Mouse (Mus musculus) thymus, adult 2 months (tissue): Measurements from ENCODE around the gene Golgb1. TPM values are rescaled to one million over a fixed set of nuclear protein-coding genes. Genes with fewer than 3 reads are reported as not detected.

Experiments used
- DNase-seq: peaks from one replicate; pipeline ENCODE4 v3.0.0; 2021
- H3K27ac ChIP-seq: fragments of 200-500 bp; 2 replicates; pipeline ENCODE4 v1.5.1; 2012; ENCODE audit warnings: low read length, control low read depth; ENCODE audit not compliant: control insufficient read depth, insufficient read depth
- H3K27me3 ChIP-seq: fragments of 200-500 bp; 2 replicates; pipeline ENCODE4 v1.6.1; 2012; ENCODE audit warnings: mild to moderate bottlenecking, low read length, moderate library complexity, mixed read lengths; ENCODE audit not compliant: control insufficient read depth, insufficient read depth
- H3K36me3 ChIP-seq: fragments of 200-500 bp; 2 replicates; pipeline ENCODE4 v1.6.1; 2012; ENCODE audit warnings: mild to moderate bottlenecking, low read length, moderate library complexity; ENCODE audit not compliant: control insufficient read depth, insufficient read depth
- H3K4me1 ChIP-seq: fragments of 200-500 bp; replicated peaks from 2 replicates; pipeline ENCODE4 v1.6.1; 2012; ENCODE audit warnings: low read length; ENCODE audit not compliant: control insufficient read depth, insufficient read depth
- H3K4me3 ChIP-seq: fragments of 200-500 bp; 2 replicates; pipeline ENCODE4 v1.5.1; 2012; ENCODE audit warnings: mild to moderate bottlenecking, low read length, control low read depth, moderate library complexity; ENCODE audit not compliant: control insufficient read depth, insufficient read depth
- CTCF ChIP-seq: fragments of 200-500 bp; IDR thresholded peaks from 2 replicates; pipeline ENCODE4 v1.5.1; 2012; ENCODE audit warnings: mild to moderate bottlenecking, control low read depth, low read length, moderate library complexity, borderline replicate concordance; ENCODE audit not compliant: control insufficient read depth, poor library complexity, insufficient read depth; ENCODE audit errors: extremely low read depth
- POLR2A ChIP-seq: fragments of 200-500 bp; IDR thresholded peaks from 2 replicates; pipeline ENCODE4 v1.6.1; 2012; ENCODE audit warnings: mild to moderate bottlenecking, low read length, control low read depth, moderate library complexity; ENCODE audit not compliant: control insufficient read depth, poor library complexity, insufficient read depth; ENCODE audit errors: extremely low read depth
- WGBS: fragments of 180-500 bp; shearing (Covaris S2); methylation state at CpG from one replicate; pipeline ENCODE4 v1.1.7; 2018; 5-methylcytosine and 5-hydroxymethylcytosine counted together
- polyA plus RNA-seq: library from polyadenylated mRNA; depleted of rRNA; stranded (reverse); fragments of >200 nt; gene quantifications from 2 replicates; pipeline ENCODE4 v1.2.3, GENCODE M21; 2012

Gene Golgb1
- polyA plus RNA-seq, 1 experiment, result 47.6 TPM

GRCm38 (mm10) chr16:36946459-36947159 lies 71.7 kb downstream of the Golgb1 start:
- H3K4me1 ChIP-seq, result no peaks in the 10 kb centered on the region; the same call in 1 of the 2 replicates

DNA sequence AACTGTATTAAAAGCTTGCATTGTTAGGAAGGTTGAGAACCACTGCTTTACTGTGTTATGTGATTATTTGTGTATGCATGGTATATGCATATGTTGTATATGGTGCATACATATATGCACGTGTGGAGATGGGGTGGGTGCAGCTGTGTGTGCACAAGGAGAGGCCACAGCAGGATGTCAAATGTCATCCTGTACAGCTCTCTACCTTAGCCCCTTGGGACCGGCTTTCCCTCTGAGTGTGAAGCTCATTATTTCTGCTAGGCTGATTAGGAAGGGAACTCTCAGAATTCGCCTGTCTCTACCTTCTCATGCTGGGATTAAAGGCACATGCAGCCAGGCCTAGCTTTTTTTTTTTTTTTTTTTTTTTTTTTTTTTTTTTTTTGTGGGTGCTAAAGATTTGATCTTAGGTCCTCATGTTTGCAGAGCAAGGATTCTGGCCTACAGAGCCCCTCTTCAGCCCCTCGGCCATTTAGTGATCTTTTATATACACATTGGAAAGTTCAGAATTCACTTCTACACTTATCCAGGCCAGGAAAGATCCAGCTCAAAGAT lies 72.8 kb downstream of the Golgb1 start:
- DNase-seq, result no peak
- Histone ChIP-seq H3K4me1 (no peaks in the 10 kb centered on the region), H3K4me3 (no peak overlapping the region), H3K27ac (no peak overlapping the region), H3K36me3 (peaks cover 32% of the 10 kb centered on the region), H3K27me3 (no peaks in the 10 kb centered on the region)
- TF ChIP-seq CTCF (no peak), POLR2A (no peak)
- 91% methylated on average over 4 of the region's 4 CpGs for WGBS

More at GRCm38 (mm10) chr16:36946459-36947159, 71.7 kb downstream of the Golgb1 start:
- peaks cover 36% of the 10 kb centered on the region for H3K36me3 ChIP-seq
- TF ChIP-seq POLR2A, result no peak
- no peak for TF ChIP-seq CTCF
- no peaks in the 10 kb centered on the region for H3K27me3 ChIP-seq
- no peak for DNase-seq
- no peak overlapping the region for H3K4me3 ChIP-seq
- 97% methylated on average over 8 of the region's 8 CpGs for WGBS
- no peak overlapping the region for H3K27ac ChIP-seq

DNA sequence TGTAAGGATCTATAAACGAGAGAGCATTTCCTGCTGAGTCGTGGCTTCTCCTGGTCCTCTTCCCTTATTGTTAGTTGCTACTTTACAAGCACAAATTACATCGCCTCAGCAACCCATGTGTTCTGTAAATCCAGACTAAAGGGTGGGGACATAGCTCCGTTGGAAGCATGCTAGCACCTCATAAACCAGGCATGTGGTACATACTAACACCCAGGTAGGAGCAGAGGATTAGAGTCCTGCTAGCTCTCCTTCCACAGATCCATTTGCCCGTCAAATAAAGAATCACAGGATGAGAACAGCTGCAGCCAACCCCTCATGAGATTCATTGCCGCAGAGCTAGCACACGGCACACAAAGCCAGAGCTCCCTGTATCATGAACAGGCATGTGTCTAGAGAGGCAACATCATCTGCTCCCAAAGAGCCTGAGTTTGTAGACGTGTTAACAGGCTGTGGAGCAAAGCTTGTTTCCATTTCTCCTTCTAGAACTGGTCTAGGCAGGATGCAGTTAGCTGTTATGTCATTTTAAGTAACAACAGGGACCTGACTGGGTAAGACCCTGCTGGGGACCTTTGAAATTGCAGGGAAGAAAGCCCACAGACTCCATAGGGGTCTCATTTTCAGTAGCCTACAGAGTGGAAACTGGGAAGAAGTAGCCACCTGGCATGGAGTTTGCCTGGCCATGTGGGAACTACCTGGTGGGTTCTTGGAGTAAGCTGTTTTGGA lies 74.8 kb downstream of the Golgb1 start:
- no peaks in the 10 kb centered on the region for H3K27me3 ChIP-seq
- H3K36me3 ChIP-seq, result peaks cover 35% of the 10 kb centered on the region
- no peaks in the 10 kb centered on the region for H3K4me1 ChIP-seq
- no peak overlapping the region for H3K27ac ChIP-seq
- no peak for TF ChIP-seq POLR2A
- no peak for TF ChIP-seq CTCF
- WGBS, result 92% methylated on average over 8 of the region's 8 CpGs
- DNase-seq, result no peak
- H3K4me3 ChIP-seq, result no peak overlapping the region

DNA sequence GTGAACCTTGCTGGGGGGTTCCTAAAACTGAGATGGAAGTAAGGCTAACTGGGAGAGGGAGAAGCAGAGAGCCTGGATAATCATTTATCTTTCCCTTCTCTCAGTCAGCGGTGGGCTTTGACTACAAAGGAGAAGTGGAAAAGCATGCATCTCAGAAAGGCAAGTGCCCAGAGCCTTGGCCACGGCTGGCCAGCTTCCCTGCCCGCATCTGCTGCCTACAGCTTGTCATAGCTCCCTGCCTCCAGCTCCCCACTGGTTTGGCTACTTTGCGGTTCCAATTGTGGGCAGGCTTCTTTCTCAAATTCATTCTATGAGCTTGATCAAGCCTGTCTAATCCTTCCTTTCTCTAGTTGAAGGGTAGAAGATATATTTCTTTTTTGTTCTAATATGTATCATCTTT lies 76.1 kb downstream of the Golgb1 start:
- WGBS, result 93% methylated on average over 4 of the region's 4 CpGs
- no peak overlapping the region for H3K4me3 ChIP-seq
- H3K27me3 ChIP-seq, result no peaks in the 10 kb centered on the region
- TF ChIP-seq CTCF (no peak), POLR2A (no peak)
- peaks cover 46% of the 10 kb centered on the region for H3K36me3 ChIP-seq
- DNase-seq, result no peak
- H3K27ac ChIP-seq, result no peak overlapping the region
- no peaks in the 10 kb centered on the region for H3K4me1 ChIP-seq

GRCm38 (mm10) chr16:36955106-36955505 lies 80.2 kb downstream of the Golgb1 start:
- 94% methylated on average over 11 of the region's 11 CpGs for WGBS
- Histone ChIP-seq H3K4me3 (no peak overlapping the region), H3K4me1 (no peaks in the 10 kb centered on the region), H3K36me3 (peaks cover 38% of the 10 kb centered on the region), H3K27me3 (no peaks in the 10 kb centered on the region), H3K27ac (no peak overlapping the region)
- TF ChIP-seq CTCF (no peak), POLR2A (no peak)
- no peak for DNase-seq

DNA sequence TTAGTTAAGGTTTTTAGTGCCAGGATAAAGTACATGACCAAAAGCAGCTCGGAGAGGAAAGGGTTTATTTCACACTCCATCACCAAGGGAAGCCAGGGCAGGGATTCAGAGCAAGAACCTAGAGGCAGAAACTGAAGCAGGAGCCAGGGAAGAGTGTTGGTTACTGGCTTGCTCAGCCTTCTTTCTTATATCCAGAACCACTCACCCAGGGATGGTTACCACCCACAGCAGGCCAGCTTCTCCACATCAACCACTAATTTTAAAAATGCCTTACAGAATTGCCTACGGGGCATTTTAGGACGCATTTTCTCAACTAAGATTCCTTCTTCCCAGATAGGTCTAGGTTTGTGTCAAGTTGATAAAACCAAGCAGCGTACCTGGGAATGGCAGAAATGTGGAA lies 88.5 kb downstream of the Golgb1 start:
- TF ChIP-seq POLR2A (no peak), CTCF (no peak)
- no peak overlapping the region for H3K4me3 ChIP-seq
- 95% methylated on average over 4 of the region's 4 CpGs for WGBS
- no peaks in the 10 kb centered on the region for H3K4me1 ChIP-seq
- H3K36me3 ChIP-seq, result peaks cover 44% of the 10 kb centered on the region
- DNase-seq, result no peak
- no peaks in the 10 kb centered on the region for H3K27me3 ChIP-seq
- H3K27ac ChIP-seq, result no peak overlapping the region
